Mouse (Mus musculus) ZHBTc4 (cell line): ENCODE measurements around the gene Rhobtb1.

Experiments used
- DNase-seq: peaks from one replicate; pipeline ENCODE4 v3.0.0-alpha.2; 2011; ENCODE audit warnings: low read depth, low spot score

Gene Rhobtb1

DNA sequence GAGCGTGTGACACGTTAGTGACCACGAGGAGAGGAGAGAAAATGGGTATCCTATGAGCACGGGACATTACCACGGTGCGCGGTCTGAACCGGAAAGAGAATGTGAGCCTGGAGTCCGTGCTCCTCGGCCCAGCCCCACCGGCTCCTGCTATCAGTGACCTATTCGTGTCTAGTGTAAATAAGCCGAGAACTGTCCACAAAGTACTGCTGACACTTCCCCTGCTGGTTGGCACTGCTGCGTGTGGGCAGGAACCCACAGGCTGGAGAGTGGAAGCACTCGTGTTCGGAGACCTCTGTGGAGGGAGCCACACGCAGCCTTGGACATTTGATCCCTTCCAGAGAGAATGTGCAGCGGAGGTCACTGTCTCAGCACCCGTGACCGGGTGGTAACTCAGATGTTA lies at the start of gene Rhobtb1:
Rhobtb1 (plus strand) TSS at position 390 of the 400 bp plus-strand sequence.
- peak; percentile 5 for DNase-seq

DNA sequence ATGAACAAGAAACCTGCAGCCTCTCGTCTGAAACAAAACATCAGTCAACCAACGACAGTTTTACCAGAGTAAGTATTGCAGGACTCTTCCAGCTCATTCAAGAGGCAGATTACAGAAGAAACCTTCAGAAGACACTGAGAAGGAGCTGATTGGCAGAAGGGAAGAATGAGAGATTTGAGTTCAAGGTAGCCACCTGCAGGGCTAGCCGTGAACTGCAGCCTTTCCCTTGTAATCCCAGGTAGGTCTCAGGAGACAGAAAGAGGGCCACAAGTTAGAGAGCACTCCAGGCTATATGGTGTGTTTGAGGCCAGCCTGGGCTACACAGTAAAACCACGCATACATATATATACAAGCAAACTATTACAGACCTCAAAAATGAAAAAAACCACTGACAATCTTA lies 49.2 kb upstream of the Rhobtb1 start:
- DNase-seq, result peak; percentile 84

DNA sequence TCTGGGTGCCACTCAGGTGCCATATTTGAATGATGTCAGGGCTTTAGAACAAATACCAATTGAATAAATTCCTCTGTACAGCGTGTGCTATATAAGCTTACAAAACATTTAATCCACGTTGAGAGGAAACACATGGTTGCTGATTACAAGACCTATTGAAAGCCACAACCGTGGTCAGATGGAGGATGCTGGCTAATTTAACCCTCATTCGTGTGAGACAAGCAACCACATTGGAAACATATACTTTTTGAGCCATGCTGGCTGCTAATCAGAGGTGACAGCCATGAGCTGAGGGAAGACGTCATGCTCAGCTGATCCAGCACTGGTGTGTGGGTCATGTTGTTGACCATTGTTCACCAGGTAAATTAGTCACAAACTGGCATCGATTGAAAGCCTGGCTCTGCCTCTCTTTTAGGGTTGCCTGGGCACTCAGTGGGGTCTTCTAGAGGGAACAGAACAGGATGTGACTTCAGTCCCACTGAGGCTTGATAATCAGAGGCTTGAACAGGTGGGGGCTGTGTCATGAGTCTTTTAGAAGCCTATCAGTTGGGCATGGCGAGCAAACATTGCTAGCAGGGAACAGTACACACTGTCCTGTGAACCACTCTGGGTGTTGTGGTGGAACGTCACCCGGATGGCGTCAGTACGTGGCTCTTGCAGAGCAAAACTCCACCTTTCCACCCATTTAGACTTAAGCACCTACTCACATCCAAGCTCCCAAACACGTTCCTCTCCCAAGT lies 46.9 kb upstream of the Rhobtb1 start:
- no peak for DNase-seq

DNA sequence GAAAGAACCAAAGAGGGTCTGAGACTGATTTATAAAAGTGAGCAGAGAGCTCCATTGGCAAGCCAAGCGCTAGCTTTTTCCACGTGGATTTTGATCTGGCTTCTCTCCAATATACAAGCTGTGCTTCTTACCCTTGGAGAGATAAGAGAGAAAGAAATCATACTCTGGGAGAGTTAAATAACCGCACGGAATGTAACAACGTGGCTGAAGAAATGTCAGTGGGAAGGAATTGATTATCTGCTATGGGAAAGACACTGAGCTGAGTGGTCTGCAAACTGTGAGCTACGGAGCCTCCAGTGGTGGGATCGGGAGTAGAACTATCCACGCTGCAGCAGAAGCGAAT lies 46.4 kb upstream of the Rhobtb1 start:
- no peak for DNase-seq

DNA sequence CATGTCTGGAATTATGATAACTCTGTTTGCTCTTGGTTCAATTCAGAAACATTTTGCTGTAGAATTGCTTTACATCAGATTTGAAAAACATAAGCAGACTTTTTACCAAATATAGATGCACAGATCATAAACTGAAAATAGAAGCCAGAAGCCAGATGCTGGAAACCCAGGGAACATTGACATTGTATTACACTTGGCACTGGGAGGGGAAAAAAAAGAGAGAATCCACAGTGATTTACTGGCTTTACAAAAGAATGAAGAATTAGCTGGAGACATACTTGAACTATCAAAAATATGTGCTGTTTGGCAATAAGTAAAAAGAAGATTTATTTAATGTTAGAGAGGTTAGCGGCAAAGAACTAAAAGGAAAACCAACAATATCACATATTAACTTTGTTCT lies 44.4 kb upstream of the Rhobtb1 start:
- no peak for DNase-seq

DNA sequence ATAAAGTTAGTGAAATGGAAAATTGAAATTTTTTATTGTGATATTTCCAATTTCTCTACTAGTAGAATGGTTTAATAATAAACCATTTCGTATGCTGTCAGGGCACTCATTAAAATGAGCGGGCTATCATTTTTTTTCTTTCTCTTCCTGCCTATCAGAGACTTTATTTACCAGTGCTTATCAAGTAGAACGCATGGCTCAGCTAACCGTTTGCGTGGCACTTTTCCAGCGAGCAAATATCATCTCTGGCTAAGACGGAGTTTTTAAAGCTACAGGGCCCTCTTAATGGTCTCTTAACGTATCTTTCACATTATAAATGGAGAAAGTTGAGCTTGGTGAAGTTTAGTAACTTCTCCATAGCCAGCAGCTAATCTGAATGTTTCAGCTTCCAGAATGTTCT lies 44.0 kb upstream of the Rhobtb1 start:
- no peak for DNase-seq

DNA sequence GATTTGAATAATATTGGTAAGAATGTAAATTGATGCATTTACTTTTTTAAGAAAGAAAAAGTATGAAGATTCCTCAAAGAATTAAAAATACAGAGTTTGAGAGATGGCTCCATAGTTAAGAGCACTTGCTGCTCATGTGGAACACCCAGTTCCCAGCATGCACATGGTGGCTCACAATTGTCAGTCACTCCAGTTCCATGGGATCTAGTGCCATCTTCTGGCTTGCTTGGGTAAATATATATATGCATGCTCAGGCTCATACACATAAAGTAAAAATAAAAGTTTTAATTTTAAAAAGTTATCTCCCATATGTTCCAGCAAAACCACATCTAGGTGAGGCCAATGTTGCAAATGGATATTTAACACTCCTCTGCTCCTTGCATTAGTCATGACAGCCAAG lies 36.9 kb upstream of the Rhobtb1 start:
- DNase-seq, result peak; percentile 41

DNA sequence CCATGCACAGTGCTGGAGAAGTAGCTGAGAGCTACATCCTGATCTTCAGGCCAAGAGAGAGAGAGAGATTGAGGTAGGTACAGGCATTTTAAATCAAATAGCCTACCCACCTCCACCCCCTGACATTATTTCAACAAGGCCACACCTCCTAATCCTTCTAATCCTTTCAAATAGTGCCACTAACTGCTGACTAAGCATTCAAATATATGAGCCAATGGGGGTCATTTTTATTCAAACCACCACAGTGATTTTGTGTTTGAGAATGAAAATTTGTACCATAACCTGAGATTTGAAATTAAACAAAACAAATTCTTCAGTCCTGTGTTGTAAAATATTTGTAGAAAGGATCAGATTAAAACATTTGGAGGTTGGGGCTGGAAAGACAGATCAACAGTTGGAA lies 33.2 kb upstream of the Rhobtb1 start:
- DNase-seq, result no peak

DNA sequence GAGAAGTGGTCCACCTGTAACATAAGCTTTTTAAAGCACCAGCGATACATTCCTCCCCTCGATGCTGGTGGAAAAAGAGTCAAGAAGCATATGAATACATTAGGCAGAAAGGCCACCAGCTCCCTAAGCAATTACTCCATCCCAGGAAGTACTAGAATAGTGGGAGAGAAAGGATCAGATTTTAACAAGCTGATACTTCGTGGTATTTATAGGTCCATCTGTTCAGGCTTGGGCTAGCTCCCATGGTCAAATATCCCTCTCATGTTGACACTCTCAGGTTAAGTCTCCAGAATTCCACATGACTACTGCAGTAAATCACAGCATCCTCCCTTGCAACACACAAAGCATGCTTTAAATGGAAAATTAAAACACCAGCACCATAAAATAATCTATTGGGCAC lies 32.3 kb upstream of the Rhobtb1 start:
- DNase-seq, result no peak

DNA sequence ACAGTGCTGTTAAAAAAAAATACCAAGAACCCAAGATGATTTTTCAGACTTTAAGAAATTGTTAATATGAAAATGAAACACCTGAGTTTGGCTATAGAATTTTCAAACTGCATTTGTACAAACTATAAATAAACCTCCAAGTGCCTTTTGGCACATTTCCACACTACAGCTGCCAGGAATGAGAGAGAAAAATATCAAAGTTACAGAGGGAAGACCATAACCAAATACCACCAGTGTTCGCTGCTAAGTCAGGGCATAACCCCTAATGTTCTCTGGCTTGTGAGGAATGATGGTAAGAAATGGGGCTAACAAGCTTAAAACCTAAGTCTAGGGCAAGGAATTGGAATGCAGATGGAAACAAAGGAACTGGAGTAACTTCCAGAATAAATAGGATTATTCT lies 31.8 kb upstream of the Rhobtb1 start:
- no peak for DNase-seq

DNA sequence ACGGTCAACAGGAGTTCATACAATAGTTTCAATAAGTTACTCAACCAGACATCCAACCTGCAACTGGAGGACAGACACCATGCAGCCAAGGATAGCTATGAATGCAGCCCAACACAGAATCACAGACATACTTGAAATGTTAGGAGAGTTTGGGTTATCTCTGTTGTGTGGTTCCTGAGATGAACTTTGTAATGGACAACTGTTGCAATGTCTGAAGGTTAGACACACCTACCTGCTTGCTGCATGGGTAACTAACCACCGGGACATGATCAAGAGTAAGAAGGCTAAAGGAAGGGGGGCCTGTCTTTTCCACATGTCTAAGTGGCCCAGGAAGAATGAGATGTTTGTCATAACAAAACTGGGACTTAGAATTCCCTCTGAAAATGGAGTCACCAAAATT lies 24.7 kb upstream of the Rhobtb1 start:
- DNase-seq, result no peak

DNA sequence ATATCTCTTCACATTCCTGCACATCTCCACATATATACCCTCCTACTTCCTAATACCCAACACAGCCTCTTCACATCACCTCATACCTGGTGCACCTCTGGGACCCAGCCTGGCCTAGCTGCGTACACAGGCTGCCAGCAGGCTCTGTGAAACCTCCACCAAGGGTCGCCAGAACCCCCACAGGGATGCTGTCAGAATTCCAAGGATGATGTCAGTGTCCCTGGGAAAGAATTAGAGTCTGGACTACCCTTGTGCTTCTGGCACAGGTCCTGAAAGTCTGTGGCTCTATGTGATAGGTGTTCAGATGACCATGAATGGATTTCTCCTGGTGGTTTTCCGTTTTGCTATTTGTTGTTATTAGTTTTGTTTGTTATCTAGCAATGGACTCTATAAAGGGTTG lies 22.7 kb upstream of the Rhobtb1 start:
- no peak for DNase-seq

DNA sequence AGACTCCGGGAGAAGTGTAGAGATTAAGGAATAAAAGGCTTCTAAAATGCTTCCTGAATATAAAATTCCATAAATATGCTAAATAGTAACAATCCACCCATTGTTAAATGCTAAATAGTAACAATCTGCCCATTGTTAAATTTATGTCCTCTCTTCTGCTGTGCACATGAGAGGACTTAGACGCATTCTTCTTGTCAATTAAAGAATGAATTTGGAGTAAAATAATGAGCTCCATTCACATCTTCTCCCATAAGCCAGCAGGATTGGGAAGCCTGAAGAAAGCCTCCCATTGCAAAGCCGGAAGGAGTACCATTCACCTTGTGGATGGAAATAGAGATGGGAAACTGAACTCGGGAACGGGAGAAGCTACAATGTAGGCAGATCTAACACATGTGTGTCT lies 20.6 kb upstream of the Rhobtb1 start:
- no peak for DNase-seq

DNA sequence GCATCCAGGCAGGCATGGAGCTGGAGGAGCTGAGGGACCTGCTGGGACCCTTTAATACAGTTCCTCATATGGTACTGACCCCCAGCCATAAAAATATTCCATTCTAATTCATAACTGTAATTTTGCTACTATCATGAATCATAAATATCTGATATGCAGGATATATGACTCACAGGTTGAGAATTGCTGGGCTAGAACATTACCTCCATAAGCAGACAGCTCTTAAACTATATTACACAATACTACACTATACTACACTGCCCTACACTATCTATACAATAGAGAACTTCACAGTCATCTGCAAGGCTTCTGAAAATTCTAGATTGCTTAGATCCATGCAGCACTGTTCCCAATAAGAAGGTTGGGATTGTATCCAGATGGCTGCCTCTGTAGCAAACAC lies 16.9 kb upstream of the Rhobtb1 start:
- no peak for DNase-seq

DNA sequence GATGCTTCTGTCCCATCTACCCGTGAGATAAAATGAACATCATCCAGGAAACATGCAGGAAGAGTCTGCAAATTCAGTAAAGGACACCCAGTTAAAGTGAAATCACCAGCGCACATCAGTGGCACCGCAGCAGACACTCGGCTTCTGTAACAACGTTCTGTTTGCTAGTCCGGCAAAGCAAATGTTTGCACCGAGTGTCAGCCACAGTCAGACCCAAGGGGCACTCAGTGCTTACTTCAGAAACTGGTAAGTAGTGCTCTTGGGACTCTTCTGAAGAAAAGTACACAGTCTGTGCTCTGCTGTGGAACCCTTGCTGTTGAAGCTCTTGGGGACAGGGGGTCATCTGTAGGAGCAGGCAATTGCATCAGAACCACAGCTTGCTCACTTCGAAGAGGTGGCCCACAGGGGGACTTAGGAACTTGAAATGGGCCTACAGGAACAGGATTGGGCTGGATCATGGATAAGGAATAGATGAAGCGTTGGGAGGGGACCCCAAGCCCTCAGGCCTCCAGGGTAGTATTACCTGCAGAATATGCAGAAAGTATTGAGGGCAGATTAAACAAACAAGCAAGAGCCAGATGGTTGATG lies 14.9 kb upstream of the Rhobtb1 start:
- DNase-seq, result no peak

DNA sequence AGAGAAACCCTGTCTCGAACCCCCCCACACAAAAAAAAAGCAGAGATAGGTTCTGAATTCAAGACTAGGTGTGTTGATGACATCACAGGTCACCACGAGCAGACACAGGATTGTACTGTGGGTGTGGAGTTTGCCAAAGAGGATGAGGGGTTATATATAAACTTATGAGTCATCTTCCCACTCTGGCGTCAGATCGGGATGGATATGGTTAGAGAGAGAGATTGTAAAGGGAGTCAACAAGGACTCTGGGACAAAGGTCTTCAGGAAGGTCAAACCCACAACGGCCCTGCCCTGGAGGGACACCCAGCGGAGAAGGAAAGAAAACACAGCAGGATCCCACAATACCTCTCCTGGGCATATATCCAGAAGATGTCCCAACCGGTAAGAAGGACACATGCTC lies 2.0 kb upstream of the Rhobtb1 start:
- no peak for DNase-seq

DNA sequence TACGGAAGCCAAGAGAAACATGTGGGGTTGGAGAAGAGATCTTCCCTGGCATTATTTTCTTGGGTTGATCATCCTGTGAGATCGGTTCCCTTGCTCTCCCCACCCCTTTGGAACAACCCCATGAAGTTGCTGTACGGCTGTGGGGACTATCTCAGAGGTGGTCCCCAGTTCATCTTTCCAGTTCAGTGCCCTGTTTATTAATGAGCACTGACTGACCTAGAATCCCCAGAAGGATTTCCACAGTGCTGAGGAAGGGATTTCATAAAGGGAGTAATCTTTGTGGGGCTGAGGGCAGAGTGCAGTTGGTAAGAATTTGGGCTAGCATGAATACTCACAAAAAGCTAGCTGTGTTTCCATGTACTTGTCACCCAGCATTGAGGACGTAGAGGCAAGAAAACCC lies 1.7 kb downstream of the Rhobtb1 start:
- DNase-seq, result no peak

DNA sequence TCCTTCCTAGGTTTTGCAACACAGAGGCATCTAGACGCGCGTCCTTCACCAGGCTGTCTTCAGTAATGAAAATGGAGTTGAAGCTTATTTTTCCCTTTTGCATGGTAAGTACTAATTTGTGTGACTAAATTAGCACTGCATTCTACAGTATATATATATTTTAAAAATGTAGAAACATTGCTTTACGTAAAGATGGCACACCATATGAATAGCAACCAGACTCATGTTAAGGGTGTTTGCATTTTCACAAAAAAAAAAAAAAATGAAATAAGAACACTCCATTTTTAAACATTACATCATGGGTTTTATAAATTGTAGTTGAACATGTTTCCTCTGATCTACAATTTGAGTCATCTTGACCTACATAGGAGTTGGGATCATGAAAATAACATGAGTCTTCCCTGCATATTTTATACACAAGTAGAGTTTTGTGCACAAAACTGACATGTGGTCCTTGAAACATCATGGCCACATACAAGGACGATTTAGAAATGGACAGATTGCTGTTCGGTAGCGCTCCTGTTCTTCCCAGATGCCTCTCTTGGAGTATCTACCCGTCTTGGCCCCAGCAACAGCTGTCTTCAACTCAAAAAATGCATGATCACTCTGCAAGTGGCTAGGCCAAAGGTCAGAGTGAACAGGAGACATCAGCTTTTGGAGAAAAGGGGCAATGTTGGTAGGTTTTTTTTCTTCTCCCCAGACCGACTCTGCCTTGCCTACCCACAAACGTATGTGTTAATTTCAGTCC lies 4.4 kb downstream of the Rhobtb1 start:
- no peak for DNase-seq

DNA sequence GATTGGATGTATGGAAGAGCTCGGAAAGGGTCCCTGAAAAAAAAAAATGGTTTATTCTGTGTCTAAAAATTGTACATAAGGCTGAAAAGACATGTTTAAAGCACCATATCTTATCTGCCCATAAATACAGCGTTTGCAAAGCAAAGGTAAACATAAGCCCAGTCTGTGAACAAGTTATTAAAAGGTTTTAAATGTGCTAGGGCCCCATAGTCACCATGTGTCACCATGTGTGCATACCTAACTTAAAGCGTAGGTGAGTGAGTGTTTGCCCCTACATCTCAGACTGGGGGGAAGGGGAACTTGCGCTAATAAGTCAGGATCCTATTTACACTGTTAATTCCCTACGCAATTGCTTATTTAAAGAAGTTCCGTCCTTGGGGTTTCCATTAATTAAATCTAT lies 5.2 kb downstream of the Rhobtb1 start:
- no peak for DNase-seq

DNA sequence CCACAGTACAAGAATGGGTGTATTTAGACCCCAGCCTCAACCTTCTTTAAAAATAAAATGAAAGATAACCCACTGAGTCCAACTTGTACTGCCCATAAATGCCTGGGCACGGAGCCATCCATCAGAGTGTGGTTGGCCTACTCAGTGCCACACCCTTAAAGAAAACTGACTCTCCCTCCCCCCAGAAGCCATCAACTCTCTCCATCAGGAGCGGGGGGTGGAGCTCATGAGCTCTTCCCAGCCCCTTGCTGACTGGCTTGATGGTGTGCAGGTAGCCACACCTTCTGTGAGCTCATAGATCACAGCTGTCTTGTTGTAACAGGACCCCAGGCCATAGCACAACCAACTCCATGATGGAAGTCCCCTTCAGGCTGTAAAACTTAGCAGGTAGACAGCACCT lies 6.2 kb downstream of the Rhobtb1 start:
- DNase-seq, result peak; percentile 14

DNA sequence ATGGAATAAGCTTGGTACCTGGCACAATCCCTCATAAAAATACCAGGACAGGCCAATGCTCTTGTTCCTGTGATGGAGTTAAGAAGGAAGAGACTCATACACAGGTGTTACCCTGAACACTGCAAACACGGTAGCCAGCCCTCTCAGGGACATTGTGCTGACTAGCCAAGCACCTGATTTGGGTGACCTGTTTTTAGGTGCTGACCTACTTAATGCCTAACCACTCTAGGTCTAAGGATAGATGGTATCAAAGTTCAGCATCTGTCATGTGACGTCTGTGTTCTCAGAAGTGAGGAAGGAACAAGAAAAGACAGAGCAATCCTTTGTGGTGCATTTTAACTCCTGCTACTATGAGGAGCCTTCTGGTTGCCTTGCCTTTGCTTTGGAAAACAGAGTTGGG lies 9.6 kb downstream of the Rhobtb1 start:
- DNase-seq, result no peak

DNA sequence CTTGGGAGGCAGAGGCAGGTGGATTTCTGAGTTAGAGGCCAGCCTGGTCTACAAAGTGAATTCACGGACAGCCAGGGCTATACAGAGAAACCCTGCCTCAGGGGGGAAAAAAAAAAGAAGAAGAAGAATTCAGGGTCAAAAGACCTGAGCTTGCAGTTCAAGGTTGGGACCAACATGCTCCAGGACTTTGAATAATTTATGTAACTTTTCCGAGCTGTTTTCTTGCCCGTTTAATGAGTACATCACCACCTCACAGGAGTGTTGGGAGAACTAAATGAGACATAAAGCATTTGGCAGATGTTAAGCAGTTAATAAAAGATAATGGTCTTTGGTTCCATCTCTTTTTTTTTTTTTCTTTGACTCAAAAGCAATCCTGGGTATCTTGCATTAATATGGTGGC lies 10.3 kb downstream of the Rhobtb1 start:
- DNase-seq, result no peak

DNA sequence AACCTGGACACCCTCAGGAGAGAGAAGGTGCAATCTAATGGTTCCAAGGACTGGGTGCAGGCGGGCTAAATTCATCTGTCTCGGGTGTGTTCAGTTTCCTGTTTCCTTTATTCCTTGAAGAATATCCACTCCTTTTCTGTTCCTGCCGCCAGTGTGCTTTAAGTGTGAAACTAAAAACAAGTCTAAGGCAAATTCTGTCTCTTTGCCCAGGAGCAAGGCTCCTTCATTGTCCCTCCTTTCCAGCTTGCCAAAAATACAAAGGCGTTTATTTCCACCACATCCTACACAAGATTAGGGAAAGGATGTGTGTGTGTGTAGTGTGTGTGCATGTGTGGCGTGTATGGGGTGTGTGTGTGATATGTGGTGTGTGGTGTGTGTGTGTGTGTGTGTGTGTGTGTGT lies 11.3 kb downstream of the Rhobtb1 start:
- no peak for DNase-seq
